Mouse (Mus musculus): Measurements from ENCODE around the gene Itgam. TPM values are rescaled to one million over a fixed set of nuclear protein-coding genes. Genes with fewer than 3 reads are reported as not detected.
"Not testable (repeated sequence)": the region's sequence is repeated elsewhere in the genome, so short reads cannot be mapped to it uniquely, and the experiment has no call there.

The Itgam gene
- polyA plus RNA-seq, 1 experiment from 2014 or later, result 0.74 TPM

- Histone ChIP-seq H3K27me3 (ENCODE audit: insufficient read depth, low read length) (no peaks in the 10 kb centered on the region), H3K36me3 (ENCODE audit: insufficient read depth) (no peaks in the 10 kb centered on the region), H3K27ac (ENCODE audit: low read depth) (no peak overlapping the region), H3K4me1 (ENCODE audit: insufficient read depth) (no peaks in the 10 kb centered on the region), H3K4me2 (no peak overlapping the region), H3K9me3 (ENCODE audit: low read depth, low read length) (no peaks in the 10 kb centered on the region), H3K9ac (no peak overlapping the region), H3K4me3 (ENCODE audit: low read depth, low read length) (no peak overlapping the region)
- no peak for DNase-seq
- no peak for ATAC-seq (ENCODE audit: insufficient read depth)
- WGBS, result 70% methylated on average over 9 of the region's 9 CpGs
- no peak for TF ChIP-seq CTCF (IDR thresholded peaks at IDR 0.05; ENCODE audit: low read depth)
Observed at GRCm38 (mm10) chr7:128024364-128024763, 38.1 kb upstream of the Itgam start.

- ATAC-seq (ENCODE audit: insufficient read depth) (no peak), DNase-seq (no peak)
- no peak for TF ChIP-seq CTCF (IDR thresholded peaks at IDR 0.05; ENCODE audit: low read depth)
- Histone ChIP-seq H3K4me3 (ENCODE audit: low read depth, low read length) (no peak overlapping the region), H3K4me1 (ENCODE audit: insufficient read depth) (no peaks in the 10 kb centered on the region), H3K9ac (no peak overlapping the region), H3K4me2 (no peak overlapping the region), H3K27ac (ENCODE audit: low read depth) (no peak overlapping the region), H3K9me3 (ENCODE audit: low read depth, low read length) (no peaks in the 10 kb centered on the region), H3K36me3 (ENCODE audit: insufficient read depth) (no peaks in the 10 kb centered on the region), H3K27me3 (ENCODE audit: insufficient read depth, low read length) (no peaks in the 10 kb centered on the region)
- WGBS, result 76% methylated on average over 4 of the region's 4 CpGs
Observed at GRCm38 (mm10) chr7:128024932-128025331, 37.5 kb upstream of the Itgam start.

GRCm38 (mm10) chr7:128025381-128025780 lies 37.1 kb upstream of the Itgam start:
- WGBS, result 58% methylated on average over 4 of the region's 4 CpGs
- Histone ChIP-seq H3K27me3 (ENCODE audit: insufficient read depth, low read length) (no peaks in the 10 kb centered on the region), H3K4me1 (ENCODE audit: insufficient read depth) (no peaks in the 10 kb centered on the region), H3K4me3 (ENCODE audit: low read depth, low read length) (no peak overlapping the region), H3K9ac (no peak overlapping the region), H3K36me3 (ENCODE audit: insufficient read depth) (no peaks in the 10 kb centered on the region), H3K9me3 (ENCODE audit: low read depth, low read length) (no peaks in the 10 kb centered on the region), H3K4me2 (no peak overlapping the region), H3K27ac (ENCODE audit: low read depth) (no peak overlapping the region)
- no peak for TF ChIP-seq CTCF (IDR thresholded peaks at IDR 0.05; ENCODE audit: low read depth)
- no peak for ATAC-seq (ENCODE audit: insufficient read depth)
- no peak for DNase-seq

GRCm38 (mm10) chr7:128031403-128031976 lies 30.9 kb upstream of the Itgam start:
- TF ChIP-seq CTCF (IDR thresholded peaks at IDR 0.05; ENCODE audit: low read depth), result no peak
- Histone ChIP-seq H3K36me3 (ENCODE audit: insufficient read depth) (no peaks in the 10 kb centered on the region), H3K4me1 (ENCODE audit: insufficient read depth) (no peaks in the 10 kb centered on the region), H3K27me3 (ENCODE audit: insufficient read depth, low read length) (no peaks in the 10 kb centered on the region), H3K9ac (no peak overlapping the region), H3K4me2 (no peak overlapping the region), H3K27ac (ENCODE audit: low read depth) (no peak overlapping the region), H3K4me3 (ENCODE audit: low read depth, low read length) (no peak overlapping the region), H3K9me3 (ENCODE audit: low read depth, low read length) (no peaks in the 10 kb centered on the region)
- DNase-seq (peak; percentile 38), ATAC-seq (ENCODE audit: insufficient read depth) (0 out of 2 replicates have a peak, but pooled peaks have one; percentile 31)
- 48% methylated on average over 9 of the region's 9 CpGs for WGBS

GRCm38 (mm10) chr7:128032290-128032988 lies 30.0 kb upstream of the Itgam start:
- no peak overlapping the region for H3K27ac ChIP-seq (ENCODE audit: low read depth)
- ATAC-seq (ENCODE audit: insufficient read depth) (no peak), DNase-seq (no peak)
- no peak for TF ChIP-seq CTCF (IDR thresholded peaks at IDR 0.05; ENCODE audit: low read depth)
- H3K27me3 ChIP-seq (ENCODE audit: insufficient read depth, low read length), result no peaks in the 10 kb centered on the region
- no peaks in the 10 kb centered on the region for H3K36me3 ChIP-seq (ENCODE audit: insufficient read depth)
- no peak overlapping the region for H3K4me3 ChIP-seq (ENCODE audit: low read depth, low read length)
- no peak overlapping the region for H3K4me2 ChIP-seq
- 81% methylated on average over 5 of the region's 5 CpGs for WGBS
- H3K9ac ChIP-seq, result no peak overlapping the region
- no peaks in the 10 kb centered on the region for H3K4me1 ChIP-seq (ENCODE audit: insufficient read depth)
- no peaks in the 10 kb centered on the region for H3K9me3 ChIP-seq (ENCODE audit: low read depth, low read length)

- Histone ChIP-seq H3K4me2 (no peak overlapping the region), H3K4me1 (ENCODE audit: insufficient read depth) (no peaks in the 10 kb centered on the region), H3K36me3 (ENCODE audit: insufficient read depth) (no peaks in the 10 kb centered on the region), H3K9ac (no peak overlapping the region), H3K9me3 (ENCODE audit: low read depth, low read length) (no peaks in the 10 kb centered on the region), H3K4me3 (ENCODE audit: low read depth, low read length) (no peak overlapping the region), H3K27ac (ENCODE audit: low read depth) (no peak overlapping the region), H3K27me3 (ENCODE audit: insufficient read depth, low read length) (no peaks in the 10 kb centered on the region)
- no peak for ATAC-seq (ENCODE audit: insufficient read depth)
- DNase-seq, result no peak
- no peak for TF ChIP-seq CTCF (IDR thresholded peaks at IDR 0.05; ENCODE audit: low read depth)
- WGBS, result 83% methylated on average over 3 of the region's 3 CpGs
Observed at GRCm38 (mm10) chr7:128032989-128033293, 29.5 kb upstream of the Itgam start.

- H3K36me3 ChIP-seq (ENCODE audit: insufficient read depth), result no peaks in the 10 kb centered on the region
- ATAC-seq (ENCODE audit: insufficient read depth) (no peak), DNase-seq (no peak)
- H3K4me3 ChIP-seq (ENCODE audit: low read depth, low read length), result no peak overlapping the region
- no peak overlapping the region for H3K27ac ChIP-seq (ENCODE audit: low read depth)
- no peaks in the 10 kb centered on the region for H3K4me1 ChIP-seq (ENCODE audit: insufficient read depth)
- no peaks in the 10 kb centered on the region for H3K27me3 ChIP-seq (ENCODE audit: insufficient read depth, low read length)
- no peaks in the 10 kb centered on the region for H3K9me3 ChIP-seq (ENCODE audit: low read depth, low read length)
- H3K9ac ChIP-seq, result no peak overlapping the region
- TF ChIP-seq CTCF (IDR thresholded peaks at IDR 0.05; ENCODE audit: low read depth), result no peak
- H3K4me2 ChIP-seq, result no peak overlapping the region
- WGBS, result 85% methylated on average over 4 of the region's 4 CpGs
Observed at GRCm38 (mm10) chr7:128033616-128034015, 28.8 kb upstream of the Itgam start.

GRCm38 (mm10) chr7:128042161-128042820 lies 20.1 kb upstream of the Itgam start:
- H3K4me1 ChIP-seq (ENCODE audit: insufficient read depth); H3K4me2 ChIP-seq; H3K27me3 ChIP-seq (ENCODE audit: insufficient read depth, low read length); H3K4me3 ChIP-seq (ENCODE audit: low read depth, low read length); H3K27ac ChIP-seq (ENCODE audit: low read depth); DNase-seq; H3K36me3 ChIP-seq (ENCODE audit: insufficient read depth); ATAC-seq (ENCODE audit: insufficient read depth); H3K9ac ChIP-seq; H3K9me3 ChIP-seq (ENCODE audit: low read depth, low read length): not testable (repeated sequence)
- WGBS, result 84% methylated on average over 15 of the region's 15 CpGs

All from lung, embryonic 14.5 days (tissue).